Mouse (Mus musculus): Measurements from ENCODE around the gene Fam178b.

DNA sequence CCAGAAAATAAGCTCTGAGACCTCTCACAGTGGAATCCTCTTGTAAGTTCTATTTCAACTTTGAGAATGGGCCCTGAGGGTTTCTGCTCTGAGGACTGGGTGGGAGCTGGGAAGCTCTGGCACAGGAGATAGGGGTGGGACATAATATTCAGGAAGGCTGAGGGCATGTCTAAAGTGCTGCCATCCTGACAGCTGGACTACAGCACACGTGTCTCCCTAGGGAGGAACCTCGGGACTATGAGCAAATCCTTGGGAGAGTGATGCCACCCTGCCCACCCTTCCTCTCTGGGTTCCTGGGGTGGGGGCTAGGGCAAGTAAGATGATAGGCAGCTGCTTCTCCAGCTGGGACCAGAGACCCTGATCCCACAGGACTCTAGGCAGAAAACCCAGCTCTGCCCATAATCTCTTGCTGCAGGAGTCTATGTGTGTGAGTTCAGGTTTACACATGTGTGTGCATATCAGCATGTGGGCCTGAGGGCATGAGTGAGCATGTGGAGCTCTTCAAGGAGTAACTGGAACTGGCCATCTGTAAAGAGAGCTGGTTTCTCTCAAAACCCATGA, 110.8 kb downstream of the Fam178b start:
- TF ChIP-seq CTCF (IDR thresholded peaks at IDR 0.05; ENCODE audit: low read depth, low read length) (no peak), TAL1 (conservative IDR thresholded peaks at IDR 0.05; ENCODE audit: low read depth, low read length) (no peak), GATA1 (IDR thresholded peaks at IDR 0.05; ENCODE audit: borderline replicate concordance, low read length) (no peak)

Data from G1E (cell line).